Mouse (Mus musculus): ENCODE measurements around the gene Cpn2. TPM values are rescaled to one million over a fixed set of nuclear protein-coding genes. Genes with fewer than 3 reads are reported as not detected.
A peak's percentile ranks its signal among the peaks of the same experiment; 100 is the strongest.

The Cpn2 gene
- not detected in 2 replicates for polyA plus RNA-seq (2012)

GRCm38 (mm10) chr16:30267359-30267758, at the start of gene Cpn2:
Cpn2 (minus strand) TSS chr16:30267499.
- TF ChIP-seq GATA1 (IDR thresholded peaks at IDR 0.05; ENCODE audit: low read length) = no peak

GRCm38 (mm10) chr16:30314236-30314635, 46.9 kb upstream of the Cpn2 start:
- no peak for TF ChIP-seq GATA1 (IDR thresholded peaks at IDR 0.05; ENCODE audit: low read length)

GRCm38 (mm10) chr16:30310647-30311046, 43.3 kb upstream of the Cpn2 start, which contains the start of gene Gp5:
Gp5 (minus strand) TSS chr16:30310779.
- TF ChIP-seq GATA1 (IDR thresholded peaks at IDR 0.05; ENCODE audit: low read length) = peak; percentile 83

- no peak for TF ChIP-seq GATA1 (IDR thresholded peaks at IDR 0.05; ENCODE audit: low read length)
Observed at GRCm38 (mm10) chr16:30310171-30310515, 42.8 kb upstream of the Cpn2 start.

- TF ChIP-seq GATA1 (IDR thresholded peaks at IDR 0.05; ENCODE audit: low read length) = no peak
Observed at GRCm38 (mm10) chr16:30309395-30310170, 42.3 kb upstream of the Cpn2 start.

DNA sequence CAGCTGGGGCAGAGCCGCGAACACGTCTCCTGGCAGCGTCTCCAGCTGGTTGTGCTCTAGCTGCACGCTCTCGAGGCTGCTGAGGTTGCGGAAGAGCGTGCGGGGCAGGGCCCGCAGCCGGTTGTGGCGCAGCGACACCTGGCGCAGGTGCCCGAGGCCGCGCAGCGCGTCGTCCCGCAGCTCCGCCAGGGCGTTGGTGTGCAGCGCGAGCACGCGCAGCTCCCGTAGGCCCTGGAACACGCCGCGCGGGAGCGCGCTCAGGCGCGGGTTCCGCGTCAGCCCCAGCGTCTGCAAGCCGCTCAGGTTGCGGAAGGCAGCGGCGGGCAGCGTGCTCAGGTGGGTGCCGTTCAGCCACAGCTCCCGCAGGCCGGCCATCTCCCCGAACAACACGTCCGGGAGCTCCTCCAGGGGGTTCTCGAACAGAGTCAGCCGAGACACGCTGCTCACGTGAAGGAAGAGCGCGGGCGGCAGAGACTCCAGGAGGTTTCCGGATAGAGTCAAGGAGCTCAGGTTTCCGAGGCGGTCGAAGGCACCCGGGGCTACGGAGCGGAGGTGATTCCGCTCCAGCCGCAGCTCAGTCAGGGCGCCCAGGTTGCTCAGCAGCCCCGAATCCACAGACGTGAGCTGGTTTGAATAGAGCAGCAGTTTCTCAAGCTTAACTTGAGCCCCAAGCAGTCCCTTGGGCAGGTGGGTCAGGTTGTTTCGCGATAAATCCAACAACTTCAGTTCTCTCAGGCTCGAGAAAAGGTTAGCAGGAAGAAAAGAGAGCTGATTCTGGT, 41.5 kb upstream of the Cpn2 start:
- no peak for TF ChIP-seq GATA1 (IDR thresholded peaks at IDR 0.05; ENCODE audit: low read length)

GRCm38 (mm10) chr16:30307961-30308615, 40.8 kb upstream of the Cpn2 start:
- no peak for TF ChIP-seq GATA1 (IDR thresholded peaks at IDR 0.05; ENCODE audit: low read length)

GRCm38 (mm10) chr16:30307306-30307705, 40.0 kb upstream of the Cpn2 start:
- TF ChIP-seq GATA1 (IDR thresholded peaks at IDR 0.05; ENCODE audit: low read length) = no peak

DNA sequence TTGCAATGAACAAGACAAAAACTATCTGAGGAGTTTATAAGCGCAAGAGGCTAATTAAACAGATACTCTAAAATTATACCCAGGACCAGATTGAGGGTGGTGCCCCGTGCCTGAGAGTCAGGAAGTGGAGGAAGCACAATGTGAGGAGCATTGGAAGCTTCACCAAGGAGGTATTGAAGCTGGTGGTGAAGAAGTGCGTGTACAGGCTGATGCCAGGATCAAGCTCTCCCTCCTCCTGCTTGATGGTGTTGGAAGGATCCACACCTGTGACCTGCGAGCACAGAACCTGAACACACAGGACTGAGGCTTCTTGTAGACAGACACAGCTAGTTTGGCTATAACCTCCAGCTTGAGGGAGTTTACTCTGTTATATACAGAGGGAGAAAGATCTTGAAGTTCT, 38.8 kb upstream of the Cpn2 start:
- TF ChIP-seq GATA1 (IDR thresholded peaks at IDR 0.05; ENCODE audit: low read length) = no peak

- no peak for TF ChIP-seq GATA1 (IDR thresholded peaks at IDR 0.05; ENCODE audit: low read length)
Observed at GRCm38 (mm10) chr16:30304236-30304635, 36.9 kb upstream of the Cpn2 start.

- TF ChIP-seq GATA1 (IDR thresholded peaks at IDR 0.05; ENCODE audit: low read length) = no peak
Observed at GRCm38 (mm10) chr16:30303411-30303810, 36.1 kb upstream of the Cpn2 start.

DNA sequence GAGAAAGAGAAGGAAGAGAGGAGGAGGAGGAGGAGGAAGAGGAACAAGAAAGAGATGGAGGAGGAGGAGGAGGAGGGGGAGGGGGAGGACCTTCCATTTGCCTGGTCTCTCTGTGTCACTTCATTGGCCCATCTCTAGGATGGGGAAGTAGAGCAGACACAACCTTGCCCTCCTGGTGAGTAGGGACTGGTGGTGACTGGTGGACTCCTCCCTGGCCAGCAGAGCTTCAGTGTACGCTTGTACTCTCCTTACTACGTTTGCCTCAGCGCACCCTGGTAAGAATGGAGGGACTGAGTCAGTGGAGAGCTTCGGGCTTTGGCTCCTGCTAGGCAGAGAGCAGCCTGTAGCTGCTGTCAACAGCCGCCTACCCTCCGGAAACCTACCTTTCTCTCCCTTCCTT, 35.4 kb upstream of the Cpn2 start:
- no peak for TF ChIP-seq GATA1 (IDR thresholded peaks at IDR 0.05; ENCODE audit: low read length)

- TF ChIP-seq GATA1 (IDR thresholded peaks at IDR 0.05; ENCODE audit: low read length) = no peak
Observed at GRCm38 (mm10) chr16:30299711-30300277, 32.5 kb upstream of the Cpn2 start.

- no peak for TF ChIP-seq GATA1 (IDR thresholded peaks at IDR 0.05; ENCODE audit: low read length)
Observed at GRCm38 (mm10) chr16:30297450-30297849, 30.2 kb upstream of the Cpn2 start.

- TF ChIP-seq GATA1 (IDR thresholded peaks at IDR 0.05; ENCODE audit: low read length) = no peak
Observed at GRCm38 (mm10) chr16:30296601-30297275, 29.4 kb upstream of the Cpn2 start.
